Mouse (Mus musculus): ENCODE measurements at regions not wholly inside any gene's neighbourhood (a gene's known extent, or its start where the extent isn't known, plus 50 kb on each side); places are given as distances from the start of the nearest gene placed in this dataset.

GRCm38 (mm10) chr9:49873550-49873949, 74.8 kb upstream of the Ncam1 start:
- no peak for DNase-seq (ENCODE audit: low read depth)

GRCm38 (mm10) chr9:49851522-49851921, 52.8 kb upstream of the Ncam1 start:
- no peak for DNase-seq (ENCODE audit: low read depth)

- no peak for DNase-seq (ENCODE audit: low read depth)
These were observed 50.7 kb upstream of the Ncam1 start for GRCm38 (mm10) chr9:49849442-49849841.

GRCm38 (mm10) chr9:49848943-49849342, 50.2 kb upstream of the Ncam1 start:
- no peak for DNase-seq (ENCODE audit: low read depth)
